Mouse (Mus musculus) forebrain, embryonic 11.5 days (tissue): ENCODE data around the gene Aqp6. TPM values are rescaled to one million over a fixed set of nuclear protein-coding genes. Genes with fewer than 3 reads are reported as not detected.

Source experiments
- ATAC-seq: fragments of 200-750 bp; cut with Nextera tagmentation; replicated peaks from 2 replicates; pipeline ENCODE4 v1.8.0; 2017; ENCODE audit warnings: moderate TSS enrichment; ENCODE audit not compliant: low FRiP score
- DNase-seq: peaks from one replicate; pipeline ENCODE4 v3.0.0-alpha.2; 2017; ENCODE audit warnings: low spot score
- H3K27ac ChIP-seq: fragments of 300-500 bp; sonication (generic); 2 replicates; pipeline ENCODE4 v1.5.1; 2014; ENCODE audit warnings: low read depth, low read length
- H3K27me3 ChIP-seq: fragments of 300-500 bp; sonication (generic); 2 replicates; pipeline ENCODE4 v1.6.1; 2014; ENCODE audit warnings: mild to moderate bottlenecking, low read length, mixed read lengths; ENCODE audit not compliant: control insufficient read depth, insufficient read depth
- H3K36me3 ChIP-seq: fragments of 300-500 bp; sonication (generic); 2 replicates; pipeline ENCODE4 v1.6.1; 2014; ENCODE audit warnings: mild to moderate bottlenecking, low read length, moderate library complexity, mixed read lengths; ENCODE audit not compliant: control insufficient read depth, insufficient read depth
- H3K4me1 ChIP-seq: fragments of 300-500 bp; sonication (generic); replicated peaks from 2 replicates; pipeline ENCODE4 v1.6.1; 2014; ENCODE audit warnings: low read length, mixed read lengths; ENCODE audit not compliant: control insufficient read depth, insufficient read depth
- H3K4me2 ChIP-seq: fragments of 300-500 bp; sonication (generic); 2 replicates; pipeline ENCODE4 v1.6.1; 2014; ENCODE audit warnings: low read depth, mild to moderate bottlenecking, low read length, moderate library complexity, mixed read lengths; ENCODE audit not compliant: severe bottlenecking
- H3K4me3 ChIP-seq: fragments of 300-500 bp; sonication (generic); 2 replicates; pipeline ENCODE4 v1.5.1; 2014; ENCODE audit warnings: low read depth, low read length
- H3K9ac ChIP-seq: fragments of 300-500 bp; sonication (generic); 2 replicates; pipeline ENCODE4 v1.6.1; 2014; ENCODE audit warnings: low read length
- H3K9me3 ChIP-seq: fragments of 300-500 bp; sonication (generic); 2 replicates; pipeline ENCODE4 v1.6.1; 2016; ENCODE audit warnings: low read length, mixed read lengths; ENCODE audit not compliant: control insufficient read depth
- whole genome bisulfite sequencing: fragments of 180-500 bp; shearing (Covaris S2); extraction: QIAGEN DNeasy Blood & Tissue Kit; methylation state at CpG from one replicate; pipeline ENCODE4 v1.1.7; 2014; 5-methylcytosine and 5-hydroxymethylcytosine counted together
- polyA plus RNA-seq: library from polyadenylated mRNA; unstranded; fragments of >200 nt; fragmentation: Nextera tagmentation; extraction: Ambion mirVana; gene quantifications from 2 replicates; pipeline ENCODE4 v1.2.1, GENCODE M21; 2014

The Aqp6 gene
- polyA plus RNA-seq, 1 experiment from 2014 or later = not detected

DNA sequence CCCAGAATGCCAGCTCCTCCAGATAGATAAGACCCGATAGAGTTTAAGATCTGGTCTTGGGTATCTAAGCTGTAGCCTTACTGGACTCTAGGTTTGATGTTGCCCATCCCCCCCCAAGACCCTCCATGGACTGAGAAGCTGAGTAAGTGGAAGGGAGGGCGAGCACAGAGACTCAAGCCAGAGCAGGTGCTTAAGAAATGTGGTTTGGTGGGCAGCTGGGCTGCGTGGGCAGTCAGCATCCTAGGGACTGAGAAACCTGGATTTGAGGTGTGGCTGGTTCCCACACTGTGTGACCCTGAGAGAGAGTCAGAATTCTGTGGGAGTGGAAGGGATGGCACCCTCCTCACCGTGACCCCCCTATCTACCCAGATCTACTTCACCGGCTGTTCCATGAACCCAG is 8.3 kb upstream of the Aqp6 start:
- 82% methylated on average over 5 of the region's 5 CpGs for WGBS
- peaks cover 62% of the 10 kb centered on the region for H3K27me3 ChIP-seq

DNA sequence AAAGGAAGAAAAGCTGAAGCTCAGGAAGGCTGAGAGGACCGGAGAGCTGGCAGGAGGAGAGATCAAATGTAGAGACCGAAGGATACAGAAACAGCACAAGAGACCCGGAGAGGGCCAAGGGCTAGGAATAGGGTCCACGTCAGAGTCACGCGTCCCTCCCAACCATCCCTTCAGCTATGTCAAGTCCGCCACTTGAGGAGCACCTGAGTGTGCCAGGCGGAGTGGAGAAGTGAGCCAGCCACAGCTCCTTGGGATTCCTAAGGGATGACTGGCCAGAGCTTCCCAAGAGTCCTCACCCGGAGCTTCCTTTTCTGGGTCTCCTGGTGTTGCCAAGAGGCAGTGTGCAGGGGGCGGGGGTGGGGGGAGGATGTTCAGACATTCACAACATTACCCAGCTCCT is 6.2 kb upstream of the Aqp6 start:
- H3K4me3 ChIP-seq = no peak overlapping the region
- DNase-seq (no peak), ATAC-seq (no peak)
- no peaks in the 10 kb centered on the region for H3K9me3 ChIP-seq
- peaks cover 12% of the 10 kb centered on the region; the same call in 1 of the 2 replicates for H3K4me1 ChIP-seq
- H3K9ac ChIP-seq = no peak overlapping the region
- peaks cover 44% of the 10 kb centered on the region for H3K27me3 ChIP-seq
- H3K27ac ChIP-seq = no peak overlapping the region
- no peaks in the 10 kb centered on the region for H3K36me3 ChIP-seq
- H3K4me2 ChIP-seq = no peak overlapping the region
- WGBS = 81% methylated on average over 10 of the region's 10 CpGs

More for the DNA sequence above, 8.3 kb upstream of the Aqp6 start:
- Histone ChIP-seq H3K4me2 (no peak overlapping the region), H3K36me3 (no peaks in the 10 kb centered on the region), H3K9me3 (no peaks in the 10 kb centered on the region), H3K4me1 (0 out of 2 replicates have a peak, but pooled peaks cover 9% of the 10 kb centered on the region), H3K4me3 (no peak overlapping the region), H3K9ac (no peak overlapping the region), H3K27ac (no peak overlapping the region)
- DNase-seq = no peak
- ATAC-seq = no peak

DNA sequence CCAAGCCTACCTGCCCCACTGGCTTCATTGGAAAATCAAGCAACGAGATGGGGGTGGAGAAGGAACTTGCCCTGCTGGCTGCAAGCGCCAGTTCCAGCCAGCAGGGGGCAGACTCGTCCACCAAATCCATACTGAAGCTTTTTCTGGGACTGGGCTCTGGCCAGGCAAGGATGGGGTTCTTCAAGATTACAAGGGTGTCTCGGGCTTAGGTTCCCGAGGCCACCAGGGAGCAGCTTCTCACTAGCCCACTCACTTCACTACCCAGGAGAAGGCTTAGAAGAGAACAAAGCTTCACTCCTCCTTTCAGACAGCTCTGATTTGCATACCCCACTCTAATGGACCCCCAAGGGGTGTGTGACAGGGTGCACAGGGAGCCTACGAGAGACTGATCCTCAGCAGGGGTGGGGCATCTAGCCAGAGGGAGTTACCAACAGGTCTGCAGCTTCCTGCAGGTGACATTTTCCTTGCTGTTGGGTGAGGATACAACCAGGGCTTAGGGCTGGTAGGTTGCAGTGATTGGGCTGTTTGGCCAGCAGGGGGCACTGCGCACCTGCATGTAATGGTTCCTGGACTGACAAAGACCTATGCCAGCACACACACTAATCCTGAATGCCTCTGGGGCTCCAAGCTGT is 5.0 kb upstream of the Aqp6 start:
- Histone ChIP-seq H3K4me1 (peaks cover 6% of the 10 kb centered on the region; the same call in 1 of the 2 replicates), H3K9ac (no peak overlapping the region), H3K9me3 (no peaks in the 10 kb centered on the region), H3K4me2 (0 out of 2 replicates have a peak overlapping the region, but pooled peaks have one; percentile 5), H3K4me3 (no peak overlapping the region), H3K27me3 (peaks cover 32% of the 10 kb centered on the region), H3K36me3 (no peaks in the 10 kb centered on the region), H3K27ac (no peak overlapping the region)
- peak; percentile 93 for DNase-seq
- under 1% methylated on average over 7 of the region's 7 CpGs for WGBS
- peak; percentile 88 for ATAC-seq

DNA sequence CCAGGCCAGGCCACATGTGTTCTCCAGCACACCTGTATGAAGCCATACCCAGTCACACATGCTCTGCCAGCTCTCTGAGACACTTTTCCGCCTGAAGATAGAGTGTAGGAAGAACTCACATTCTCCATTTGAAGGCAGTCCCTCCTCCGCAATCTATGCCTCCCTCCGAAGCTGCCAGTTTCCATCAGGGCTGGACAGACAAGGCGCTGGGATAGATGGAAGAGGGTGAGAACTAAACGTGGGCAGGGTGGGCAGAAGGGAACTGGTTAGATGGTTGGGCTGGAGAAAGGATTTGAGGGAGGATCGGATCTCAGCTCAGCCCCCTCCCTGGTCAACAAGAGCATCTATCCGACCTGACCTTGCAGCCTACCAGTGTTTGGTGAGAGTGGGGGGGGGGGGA is 4.4 kb upstream of the Aqp6 start:
- Histone ChIP-seq H3K27me3 (peaks cover 25% of the 10 kb centered on the region), H3K4me1 (peaks cover 6% of the 10 kb centered on the region; the same call in 1 of the 2 replicates), H3K4me2 (no peak overlapping the region), H3K36me3 (no peaks in the 10 kb centered on the region), H3K9me3 (no peaks in the 10 kb centered on the region), H3K9ac (no peak overlapping the region), H3K4me3 (no peak overlapping the region), H3K27ac (no peak overlapping the region)
- DNase-seq = no peak
- ATAC-seq = no peak
- WGBS = 54% methylated on average over 7 of the region's 7 CpGs

DNA sequence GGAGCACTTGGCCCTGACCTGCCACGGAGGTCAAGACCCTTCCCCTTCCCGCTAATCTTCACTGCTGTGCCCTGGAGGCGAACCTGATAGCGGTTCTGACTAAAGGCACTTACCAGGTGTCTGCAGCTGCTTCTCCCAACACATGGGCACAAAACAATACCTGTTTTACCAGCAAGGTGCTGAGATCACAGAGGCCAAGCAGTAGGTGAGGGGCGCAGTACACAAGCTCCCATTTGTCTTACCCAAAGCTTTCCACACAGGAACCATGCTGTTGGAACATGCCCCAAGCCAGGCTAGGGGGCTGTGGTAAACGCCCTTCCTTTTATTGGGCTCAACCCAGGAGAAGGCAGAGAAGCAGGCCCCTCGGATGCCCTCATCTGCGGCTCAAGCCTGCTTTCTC is 3.6 kb upstream of the Aqp6 start:
- H3K27ac ChIP-seq = no peak overlapping the region
- no peak for DNase-seq
- WGBS = 53% methylated on average over 8 of the region's 8 CpGs
- H3K9ac ChIP-seq = no peak overlapping the region
- no peaks in the 10 kb centered on the region for H3K9me3 ChIP-seq
- no peak overlapping the region for H3K4me2 ChIP-seq
- no peak for ATAC-seq
- no peaks in the 10 kb centered on the region for H3K36me3 ChIP-seq
- H3K4me1 ChIP-seq = peaks cover 6% of the 10 kb centered on the region; the same call in 1 of the 2 replicates
- H3K27me3 ChIP-seq = peaks cover 17% of the 10 kb centered on the region
- H3K4me3 ChIP-seq = no peak overlapping the region

DNA sequence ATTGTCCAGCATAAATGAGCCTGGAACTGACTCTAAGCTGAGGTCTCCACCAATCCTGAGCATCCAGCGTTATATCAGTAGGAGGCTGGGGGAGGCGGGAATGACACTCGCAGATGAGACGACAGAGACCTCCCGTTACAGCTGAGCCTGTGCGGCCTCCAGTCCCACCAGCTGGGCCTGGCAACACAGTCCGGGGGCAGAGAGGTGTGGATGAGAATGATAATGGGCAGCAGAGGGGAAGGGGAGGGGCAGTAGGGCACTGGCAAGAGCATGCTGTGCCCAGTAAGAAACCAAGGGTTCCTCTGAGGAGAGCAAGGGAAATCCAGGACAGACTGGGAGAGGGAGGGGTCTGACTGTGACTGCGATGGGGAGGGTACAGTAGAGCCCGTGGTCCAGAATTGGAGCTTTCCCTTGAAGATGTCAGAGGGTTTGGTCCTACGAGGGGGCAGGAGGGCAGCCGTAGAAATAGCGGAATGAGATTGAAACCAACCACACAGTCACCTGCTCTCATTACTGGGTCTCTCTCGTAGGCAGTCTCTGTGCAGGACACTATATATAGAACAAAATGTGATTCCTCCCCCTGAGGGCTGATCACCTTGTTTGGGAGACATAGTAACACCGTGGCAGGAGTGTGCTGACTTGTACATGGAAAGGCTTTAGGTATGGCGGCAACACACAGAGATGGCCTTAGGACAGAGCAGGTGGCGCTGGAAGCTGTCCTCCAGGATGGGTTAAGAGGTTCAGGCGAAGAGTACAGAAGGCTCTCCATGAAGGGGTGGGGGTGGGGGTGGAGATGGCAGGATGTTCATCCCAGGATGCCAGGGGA is 1.7 kb upstream of the Aqp6 start:
- Histone ChIP-seq H3K36me3 (no peaks in the 10 kb centered on the region), H3K9ac (no peak overlapping the region), H3K4me1 (peaks cover 6% of the 10 kb centered on the region; the same call in 1 of the 2 replicates), H3K27ac (no peak overlapping the region), H3K4me3 (no peak overlapping the region), H3K4me2 (no peak overlapping the region), H3K27me3 (peaks cover 4% of the 10 kb centered on the region; the same call in 1 of the 2 replicates), H3K9me3 (no peaks in the 10 kb centered on the region)
- 62% methylated on average over 17 of the region's 17 CpGs for WGBS
- DNase-seq = no peak
- no peak for ATAC-seq

DNA sequence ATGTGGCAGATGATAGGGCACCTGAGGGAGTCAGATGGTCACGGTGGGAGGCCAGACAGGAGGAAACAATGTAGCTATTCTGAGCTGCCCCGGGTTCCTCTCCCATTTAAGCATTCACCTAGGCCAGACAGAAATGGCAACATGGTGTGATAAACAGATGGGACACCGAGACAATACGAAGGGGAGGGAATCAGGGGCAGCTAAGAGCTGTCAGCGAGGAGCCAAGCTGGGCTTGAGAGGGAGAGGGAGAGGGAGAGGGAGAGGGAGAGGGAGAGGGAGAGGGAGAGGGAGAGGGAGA is 572 bp downstream of the Aqp6 start:
- DNase-seq (no peak), ATAC-seq (no peak)
- no peak overlapping the region for H3K27ac ChIP-seq
- no peak overlapping the region for H3K9ac ChIP-seq
- 37% methylated on average over 5 of the region's 5 CpGs for WGBS
- no peaks in the 10 kb centered on the region for H3K9me3 ChIP-seq
- H3K27me3 ChIP-seq = peaks cover 2% of the 10 kb centered on the region; the same call in 1 of the 2 replicates
- H3K4me2 ChIP-seq = no peak overlapping the region
- H3K4me1 ChIP-seq = peaks cover 8% of the 10 kb centered on the region; the same call in 1 of the 2 replicates
- no peaks in the 10 kb centered on the region for H3K36me3 ChIP-seq
- H3K4me3 ChIP-seq = no peak overlapping the region

DNA sequence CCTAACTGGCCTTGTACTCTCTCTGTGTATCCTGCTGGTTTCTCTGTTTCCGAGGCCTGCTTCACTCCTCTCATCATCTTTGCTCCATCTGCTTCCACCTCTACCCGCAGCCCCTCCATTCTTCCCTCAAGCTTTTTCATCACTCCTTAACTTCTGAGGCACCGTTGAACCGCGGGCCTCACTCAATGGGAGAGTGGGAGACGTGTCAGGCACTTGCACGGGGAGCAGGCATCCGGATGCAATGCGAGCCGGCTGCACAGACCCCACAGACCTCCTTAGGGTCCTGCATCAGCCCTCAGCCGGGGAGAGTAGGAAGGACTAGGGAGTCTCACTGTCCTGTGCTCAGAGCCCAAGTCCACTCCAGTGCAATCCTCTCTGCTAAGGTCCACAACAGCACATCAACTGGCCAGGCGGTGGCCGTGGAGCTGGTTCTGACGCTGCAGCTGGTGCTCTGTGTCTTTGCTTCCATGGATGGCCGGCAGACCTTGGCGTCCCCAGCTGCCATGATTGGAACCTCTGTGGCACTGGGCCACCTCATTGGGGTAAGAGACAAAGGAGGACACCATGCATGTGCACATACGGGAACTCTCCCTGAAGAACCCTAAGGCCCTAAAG is 1.1 kb downstream of the Aqp6 start:
- ATAC-seq = no peak
- H3K9ac ChIP-seq = no peak overlapping the region
- no peaks in the 10 kb centered on the region for H3K36me3 ChIP-seq
- H3K27ac ChIP-seq = no peak overlapping the region
- H3K4me3 ChIP-seq = no peak overlapping the region
- H3K9me3 ChIP-seq = no peaks in the 10 kb centered on the region
- no peak for DNase-seq
- H3K4me1 ChIP-seq = peaks cover 10% of the 10 kb centered on the region; the same call in 1 of the 2 replicates
- no peak overlapping the region for H3K4me2 ChIP-seq
- WGBS = 77% methylated on average over 17 of the region's 17 CpGs
- H3K27me3 ChIP-seq = peaks cover 2% of the 10 kb centered on the region; the same call in 1 of the 2 replicates
